Mouse (Mus musculus) neural tube, embryonic 15.5 days (tissue): ENCODE results near the gene A930009A15Rik. TPM values are rescaled to one million over a fixed set of nuclear protein-coding genes. Genes with fewer than 3 reads are reported as not detected.

Source experiments
- ATAC-seq: fragments of 200-750 bp; cut with Nextera tagmentation; 2 replicates; pipeline ENCODE4 v1.8.0; 2017; ENCODE audit warnings: mild to moderate bottlenecking, moderate TSS enrichment, moderate library complexity; ENCODE audit not compliant: low FRiP score
- H3K27ac ChIP-seq: fragments of 300-500 bp; sonication (generic); replicated peaks from 2 replicates; pipeline ENCODE4 v1.5.1; 2015; ENCODE audit warnings: mild to moderate bottlenecking, inconsistent platforms
- H3K27me3 ChIP-seq: fragments of 300-500 bp; sonication (generic); replicated peaks from 2 replicates; pipeline ENCODE4 v1.6.1; 2015; ENCODE audit warnings: inconsistent platforms
- H3K36me3 ChIP-seq: fragments of 300-500 bp; sonication (generic); 2 replicates; pipeline ENCODE4 v1.6.1; 2015; ENCODE audit warnings: inconsistent platforms
- H3K4me1 ChIP-seq: fragments of 300-500 bp; sonication (generic); 2 replicates; pipeline ENCODE4 v1.6.1; 2015; ENCODE audit warnings: inconsistent platforms
- H3K4me2 ChIP-seq: fragments of 300-500 bp; sonication (generic); 2 replicates; pipeline ENCODE4 v1.6.1; 2015; ENCODE audit warnings: inconsistent platforms, mild to moderate bottlenecking, moderate library complexity
- H3K4me3 ChIP-seq: fragments of 300-500 bp; sonication (generic); replicated peaks from 2 replicates; pipeline ENCODE4 v1.5.1; 2015; ENCODE audit warnings: mild to moderate bottlenecking, inconsistent platforms
- H3K9ac ChIP-seq: fragments of 300-500 bp; sonication (generic); replicated peaks from 2 replicates; pipeline ENCODE4 v1.6.1; 2015; ENCODE audit warnings: mild to moderate bottlenecking, inconsistent platforms
- H3K9me3 ChIP-seq: fragments of 300-500 bp; sonication (generic); replicated peaks from 2 replicates; pipeline ENCODE4 v1.6.1; 2016; ENCODE audit warnings: inconsistent platforms
- WGBS: fragments of 180-500 bp; shearing (Covaris S2); methylation state at CpG from one replicate; pipeline ENCODE4 v1.1.7; 2015; ENCODE audit warnings: mixed read lengths; 5-methylcytosine and 5-hydroxymethylcytosine counted together
- polyA plus RNA-seq: library from polyadenylated mRNA; unstranded; fragments of >200 nt; fragmentation: Nextera tagmentation; extraction: Ambion mirVana; gene quantifications from 2 replicates; pipeline ENCODE4 v1.2.1, GENCODE M21; 2015

Gene A930009A15Rik
- polyA plus RNA-seq, 1 experiment from 2014 or later: 0.46 TPM

GRCm38 (mm10) chr10:115623481-115623880 is 53.7 kb downstream of the A930009A15Rik start:
- no peak overlapping the region for H3K4me3 ChIP-seq
- no peak overlapping the region for H3K27ac ChIP-seq
- no peak overlapping the region for H3K9ac ChIP-seq
- H3K9me3 ChIP-seq: no peaks in the 10 kb centered on the region
- ATAC-seq: no peak
- no peak overlapping the region for H3K4me2 ChIP-seq
- H3K27me3 ChIP-seq: no peaks in the 10 kb centered on the region
- H3K4me1 ChIP-seq: peaks cover 2% of the 10 kb centered on the region; the same call in 1 of the 2 replicates
- no peaks in the 10 kb centered on the region for H3K36me3 ChIP-seq
- WGBS: 83% methylated on average over 7 of the region's 7 CpGs

GRCm38 (mm10) chr10:115623956-115624671 is 54.3 kb downstream of the A930009A15Rik start:
- H3K9ac ChIP-seq: no peak overlapping the region
- ATAC-seq: no peak
- no peaks in the 10 kb centered on the region for H3K9me3 ChIP-seq
- H3K4me1 ChIP-seq: no peaks in the 10 kb centered on the region
- no peak overlapping the region for H3K27ac ChIP-seq
- WGBS: 55% methylated on average over 15 of the region's 15 CpGs
- no peaks in the 10 kb centered on the region for H3K27me3 ChIP-seq
- H3K4me2 ChIP-seq: no peak overlapping the region
- H3K4me3 ChIP-seq: no peak overlapping the region
- H3K36me3 ChIP-seq: no peaks in the 10 kb centered on the region

GRCm38 (mm10) chr10:115624957-115625356 is 55.2 kb downstream of the A930009A15Rik start:
- H3K9me3 ChIP-seq: no peaks in the 10 kb centered on the region
- no peak overlapping the region for H3K27ac ChIP-seq
- no peak overlapping the region for H3K4me3 ChIP-seq
- 85% methylated on average over 2 of the region's 2 CpGs for WGBS
- no peak for ATAC-seq
- no peaks in the 10 kb centered on the region for H3K27me3 ChIP-seq
- no peak overlapping the region for H3K4me2 ChIP-seq
- H3K9ac ChIP-seq: no peak overlapping the region
- H3K36me3 ChIP-seq: no peaks in the 10 kb centered on the region
- no peaks in the 10 kb centered on the region for H3K4me1 ChIP-seq

GRCm38 (mm10) chr10:115626678-115627077 is 56.9 kb downstream of the A930009A15Rik start:
- Histone ChIP-seq H3K4me2 (no peak overlapping the region), H3K27ac (no peak overlapping the region), H3K4me1 (no peaks in the 10 kb centered on the region), H3K9ac (no peak overlapping the region), H3K4me3 (no peak overlapping the region), H3K27me3 (no peaks in the 10 kb centered on the region), H3K9me3 (no peaks in the 10 kb centered on the region), H3K36me3 (no peaks in the 10 kb centered on the region)
- peak; percentile 68 for ATAC-seq
- WGBS: 56% methylated on average over 6 of the region's 6 CpGs

Other genes with a start within 250 kb of the A930009A15Rik start
- 31.6 and 32.0 TPM in 2 replicates for gene Tmem19, start 207.5 kb upstream of the A930009A15Rik start, polyA plus RNA-seq
- gene Thap2, start 185.5 kb upstream of the A930009A15Rik start, polyA plus RNA-seq: 25.4 and 25.8 TPM in 2 replicates
- 14.8 and 15.1 TPM in 2 replicates for gene Zfc3h1, start 185.0 kb upstream of the A930009A15Rik start, polyA plus RNA-seq
- gene Lgr5, start 17.8 kb downstream of the A930009A15Rik start, polyA plus RNA-seq: 2.5 and 3.0 TPM in 2 replicates
- 0.82 and 20.5 TPM in 2 replicates for gene Tspan8, start 246.8 kb downstream of the A930009A15Rik start, polyA plus RNA-seq